Mouse (Mus musculus) limb, embryonic 12.5 days (tissue): ENCODE results near the gene Efr3b. TPM values are rescaled to one million over a fixed set of nuclear protein-coding genes. Genes with fewer than 3 reads are reported as not detected.

Source experiments
- polyA plus RNA-seq: library from polyadenylated mRNA; unstranded; fragments of >200 nt; fragmentation: Nextera tagmentation; extraction: Ambion mirVana; gene quantifications from 2 replicates; pipeline ENCODE4 v1.2.1, GENCODE M21; 2016

Efr3b gene
- polyA plus RNA-seq, 1 experiment from 2014 or later: 8.8 TPM

Other genes starting within 250 kb of the Efr3b start
- 260 and 282 TPM in 2 replicates for gene Dnmt3a, start 232.9 kb downstream of the Efr3b start, polyA plus RNA-seq
- 4.8 and 5.4 TPM in 2 replicates for gene Pomc, start 84.0 kb downstream of the Efr3b start, polyA plus RNA-seq
- gene Dnajc27, start 43.7 kb upstream of the Efr3b start, polyA plus RNA-seq: 11.4 and 12.1 TPM in 2 replicates
- gene Adcy3, start 94.2 kb upstream of the Efr3b start, polyA plus RNA-seq: 12.9 and 14.0 TPM in 2 replicates
- gene Ptrhd1, start 195.1 kb upstream of the Efr3b start, polyA plus RNA-seq: 5.0 and 5.2 TPM in 2 replicates
- gene Cenpo, start 195.4 kb upstream of the Efr3b start, polyA plus RNA-seq: 17.9 and 20.3 TPM in 2 replicates